Mouse (Mus musculus) lung, adult 2 months (tissue): ENCODE results near the gene Fnbp1.

Experiments used
- CTCF ChIP-seq: fragments of 200-500 bp; IDR thresholded peaks from 2 replicates; pipeline ENCODE4 v1.5.1; 2011; ENCODE audit warnings: mild to moderate bottlenecking, low read length, control low read depth; ENCODE audit not compliant: insufficient read depth
- POLR2A ChIP-seq: fragments of 200-500 bp; IDR thresholded peaks from 2 replicates; pipeline ENCODE4 v1.6.1; 2011; ENCODE audit warnings: low read depth, mild to moderate bottlenecking, control low read depth, low read length, borderline replicate concordance; ENCODE audit errors: extremely low read depth

DNA sequence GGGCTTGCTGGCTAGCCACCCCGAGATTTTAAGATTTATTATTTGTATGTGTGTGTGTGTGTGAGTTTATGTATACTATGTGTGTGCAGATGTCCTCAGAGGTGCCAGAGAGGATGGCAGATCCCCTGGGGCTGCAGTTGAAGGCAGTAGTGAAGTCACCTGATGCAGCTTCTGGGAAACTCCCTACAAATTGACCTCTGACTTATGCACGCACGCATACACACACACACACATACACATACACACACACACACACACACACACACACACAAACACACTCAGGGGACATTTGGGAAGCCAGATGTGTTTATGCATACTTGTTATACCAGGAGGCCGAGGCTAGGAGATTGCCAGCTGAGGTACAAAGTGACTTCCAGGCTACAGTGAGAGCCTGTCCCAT is 83.4 kb downstream of the Fnbp1 start:
- TF ChIP-seq POLR2A (no peak), CTCF (no peak)
